Mouse (Mus musculus) liver, embryonic 12.5 days (tissue): ENCODE results near the gene Ccdc162. TPM values are rescaled to one million over a fixed set of nuclear protein-coding genes. Genes with fewer than 3 reads are reported as not detected.
"Not testable (repeated sequence)": the region's sequence is repeated elsewhere in the genome, so short reads cannot be mapped to it uniquely, and the experiment has no call there.

Experiments
- ATAC-seq: fragments of 200-750 bp; cut with Nextera tagmentation; 2 replicates; pipeline ENCODE4 v1.8.0; 2017; ENCODE audit warnings: moderate number of reproducible peaks, mild to moderate bottlenecking, moderate library complexity
- H3K27ac ChIP-seq: fragments of 300-500 bp; sonication (generic); 2 replicates; pipeline ENCODE4 v1.5.1; 2016; ENCODE audit warnings: mild to moderate bottlenecking
- H3K27me3 ChIP-seq: fragments of 300-500 bp; sonication (generic); replicated peaks from 2 replicates; pipeline ENCODE4 v1.6.1; 2016; ENCODE audit warnings: mild to moderate bottlenecking, moderate library complexity
- H3K36me3 ChIP-seq: fragments of 300-500 bp; sonication (generic); 2 replicates; pipeline ENCODE4 v1.6.1; 2016; ENCODE audit warnings: mild to moderate bottlenecking, moderate library complexity
- H3K4me1 ChIP-seq: fragments of 300-500 bp; sonication (generic); 2 replicates; pipeline ENCODE4 v1.6.1; 2016
- H3K4me2 ChIP-seq: fragments of 300-500 bp; sonication (generic); 2 replicates; pipeline ENCODE4 v1.6.1; 2016; ENCODE audit warnings: mild to moderate bottlenecking, moderate library complexity
- H3K4me3 ChIP-seq: fragments of 300-500 bp; sonication (generic); 2 replicates; pipeline ENCODE4 v1.5.1; 2016; ENCODE audit warnings: mild to moderate bottlenecking, moderate library complexity
- H3K9ac ChIP-seq: fragments of 300-500 bp; sonication (generic); 2 replicates; pipeline ENCODE4 v1.6.1; 2016; ENCODE audit warnings: mild to moderate bottlenecking, moderate library complexity
- H3K9me3 ChIP-seq: fragments of 300-500 bp; sonication (generic); replicated peaks from 2 replicates; pipeline ENCODE4 v1.6.1; 2016; ENCODE audit warnings: mild to moderate bottlenecking, moderate library complexity
- WGBS: fragments of 180-500 bp; shearing (Covaris S2); methylation state at CpG from one replicate; pipeline ENCODE4 v1.1.7; 2016; ENCODE audit not compliant: insufficient replicate concordance; 5-methylcytosine and 5-hydroxymethylcytosine counted together
- polyA plus RNA-seq: library from polyadenylated mRNA; unstranded; fragments of >200 nt; fragmentation: Nextera tagmentation; extraction: Ambion mirVana; gene quantifications from 2 replicates; pipeline ENCODE4 v1.2.1, GENCODE M21; 2016

The Ccdc162 gene
- polyA plus RNA-seq, 1 experiment from 2014 or later = 0.08 TPM

DNA sequence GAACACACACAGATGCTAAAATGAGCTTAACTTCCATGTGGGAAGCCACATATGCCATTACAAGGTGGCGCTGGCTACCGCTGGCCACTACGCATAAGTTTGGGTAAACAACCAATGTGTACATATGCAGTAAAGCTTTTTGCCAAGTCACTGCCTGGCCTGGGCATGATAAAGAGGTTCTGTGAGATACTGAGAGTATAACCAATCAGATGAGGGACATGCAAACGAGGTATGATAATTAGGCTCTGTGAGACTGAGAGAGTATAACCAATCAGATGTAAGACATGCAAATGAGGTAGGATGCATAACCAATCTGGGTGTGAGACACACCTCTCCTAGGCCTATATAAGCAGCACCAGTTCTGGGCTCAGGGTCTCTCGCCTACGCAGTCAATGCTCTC is 56.8 kb downstream of the Ccdc162 start:
- H3K36me3 ChIP-seq, H3K4me1 ChIP-seq, H3K4me2 ChIP-seq, H3K27ac ChIP-seq, H3K27me3 ChIP-seq, H3K4me3 ChIP-seq, H3K9ac ChIP-seq, H3K9me3 ChIP-seq, ATAC-seq: not testable (repeated sequence)
- WGBS = 80% methylated on average over 6 of the region's 6 CpGs

DNA sequence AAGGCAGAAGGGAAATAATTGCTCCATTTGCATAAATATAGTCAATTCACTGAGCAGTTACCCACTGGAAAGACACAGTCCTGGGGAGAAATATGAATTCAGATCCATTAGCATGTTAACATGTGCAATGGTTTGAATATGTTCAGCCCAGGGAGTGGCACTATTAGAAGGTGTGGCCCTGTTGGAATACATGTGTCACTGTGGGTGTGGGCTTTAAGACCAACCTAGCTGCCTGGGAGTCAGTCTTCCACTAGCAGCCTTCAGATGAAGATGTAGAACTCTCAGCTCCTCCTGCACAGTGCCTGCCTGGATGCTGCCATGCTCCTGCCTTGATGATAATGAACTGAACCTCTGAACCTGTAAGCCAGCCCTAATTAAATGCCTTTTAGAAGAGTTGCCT is 60.8 kb downstream of the Ccdc162 start:
- not testable (repeated sequence) for H3K4me3 ChIP-seq, H3K4me2 ChIP-seq, H3K9ac ChIP-seq, H3K4me1 ChIP-seq, H3K36me3 ChIP-seq, H3K27me3 ChIP-seq, H3K27ac ChIP-seq, H3K9me3 ChIP-seq, ATAC-seq

DNA sequence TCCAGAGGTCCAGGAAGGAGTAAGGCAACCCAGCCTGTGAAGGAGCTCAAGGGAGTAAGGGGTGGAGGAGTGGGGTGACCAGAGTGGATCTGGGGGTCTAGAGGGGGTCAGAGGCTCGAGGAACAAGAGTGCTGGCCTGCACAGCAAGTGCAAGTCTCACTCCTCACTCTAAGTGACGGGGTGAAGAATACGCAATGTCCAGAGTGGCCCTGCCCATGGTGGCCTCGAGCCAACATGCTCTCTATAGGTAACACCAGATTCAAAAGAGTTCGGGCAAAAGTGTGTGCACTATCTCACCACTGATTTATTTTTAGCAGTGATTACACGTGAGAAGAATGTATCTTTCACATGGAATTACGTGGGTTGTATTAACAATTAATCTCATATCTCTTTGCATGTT is 63.4 kb downstream of the Ccdc162 start:
- H3K27me3 ChIP-seq = no peaks in the 10 kb centered on the region
- WGBS = 60% methylated on average over 7 of the region's 7 CpGs
- no peak overlapping the region for H3K4me2 ChIP-seq
- no peak overlapping the region for H3K9ac ChIP-seq
- no peak overlapping the region for H3K27ac ChIP-seq
- no peaks in the 10 kb centered on the region for H3K4me1 ChIP-seq
- no peak for ATAC-seq
- no peak overlapping the region for H3K4me3 ChIP-seq
- no peaks in the 10 kb centered on the region for H3K9me3 ChIP-seq
- H3K36me3 ChIP-seq = no peaks in the 10 kb centered on the region

DNA sequence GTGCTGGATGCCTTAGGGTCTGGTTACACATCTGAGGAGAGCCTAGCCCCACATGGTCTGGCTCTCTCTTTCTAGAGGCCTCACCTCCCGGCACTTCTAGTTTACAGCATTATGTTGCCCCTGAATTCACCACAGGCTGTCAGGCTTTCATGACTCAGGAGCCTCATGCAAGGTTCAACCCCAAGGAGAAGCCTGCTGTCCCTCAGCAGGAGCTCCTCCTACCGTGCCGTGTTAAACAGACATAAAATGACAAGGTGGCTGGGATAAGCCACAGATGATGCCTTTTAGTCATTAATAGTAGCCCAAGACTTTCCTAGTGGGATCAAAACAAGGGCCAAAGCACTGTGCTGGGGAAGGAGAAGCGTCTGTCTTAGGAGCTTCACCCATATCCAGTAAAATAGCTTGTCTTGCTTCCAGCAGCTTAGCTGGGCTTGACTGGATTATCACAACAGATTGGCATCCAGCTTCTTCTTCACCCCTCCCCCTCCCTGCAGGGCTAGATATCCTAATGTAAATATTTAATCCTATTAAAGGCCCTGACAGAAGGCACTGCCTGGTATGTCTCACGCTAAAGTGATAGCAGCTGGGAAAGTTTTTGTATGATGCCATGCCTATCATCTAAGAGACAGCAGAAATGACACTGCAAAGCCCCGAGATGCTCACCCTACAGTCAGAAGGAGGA is 64.2 kb downstream of the Ccdc162 start:
- Histone ChIP-seq H3K4me3 (no peak overlapping the region), H3K4me2 (no peak overlapping the region), H3K27me3 (no peaks in the 10 kb centered on the region), H3K9me3 (no peaks in the 10 kb centered on the region), H3K27ac (no peak overlapping the region), H3K4me1 (no peaks in the 10 kb centered on the region), H3K9ac (no peak overlapping the region), H3K36me3 (no peaks in the 10 kb centered on the region)
- ATAC-seq = no peak
- 34% methylated on average over 6 of the region's 6 CpGs for WGBS

DNA sequence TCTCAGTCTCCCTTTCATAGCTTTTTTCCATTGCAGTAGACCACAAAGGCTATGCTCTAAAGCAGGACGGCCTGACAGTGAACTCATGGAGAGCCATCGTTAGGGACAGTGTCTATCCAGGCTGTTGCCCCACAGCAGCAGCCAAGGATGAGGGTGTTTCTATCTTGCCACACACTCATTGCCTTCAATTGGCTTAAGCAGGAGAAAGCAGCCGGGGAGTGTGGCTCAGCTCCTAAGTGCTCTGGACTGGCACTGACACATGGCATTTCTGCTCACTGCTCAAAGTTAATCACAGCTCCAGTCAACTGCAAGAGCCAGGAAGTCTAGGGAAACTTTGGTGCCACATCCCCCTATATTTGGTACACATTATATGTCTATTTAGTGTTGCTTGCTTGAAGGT is 64.9 kb downstream of the Ccdc162 start:
- WGBS = 71% methylated on average over 3 of the region's 3 CpGs

DNA sequence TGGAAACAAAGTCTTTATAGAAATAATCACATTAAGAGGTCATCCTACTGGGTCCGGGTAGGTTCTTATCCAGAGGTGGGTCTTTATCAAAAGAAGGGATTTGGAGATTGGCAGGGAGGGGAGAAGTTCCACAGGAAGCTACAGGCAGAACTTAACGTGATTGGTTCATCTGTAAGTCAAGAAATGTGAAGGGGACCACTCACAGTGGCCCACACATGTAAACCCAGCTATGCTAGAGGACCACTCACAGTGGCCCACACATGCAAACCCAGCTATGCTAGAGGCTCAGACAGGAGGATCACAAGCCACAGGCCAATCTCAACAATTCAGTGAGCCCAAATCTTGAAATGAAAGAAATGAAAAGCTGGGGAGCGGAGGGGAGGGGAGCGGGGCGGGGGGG is 67.2 kb downstream of the Ccdc162 start:
- WGBS = 68% methylated on average over 3 of the region's 5 CpGs
- Histone ChIP-seq H3K36me3 (no peaks in the 10 kb centered on the region), H3K9ac (no peak overlapping the region), H3K9me3 (no peaks in the 10 kb centered on the region), H3K4me1 (no peaks in the 10 kb centered on the region), H3K4me3 (no peak overlapping the region), H3K4me2 (no peak overlapping the region), H3K27ac (no peak overlapping the region), H3K27me3 (no peaks in the 10 kb centered on the region)
- no peak for ATAC-seq

More for the DNA sequence above, 64.9 kb downstream of the Ccdc162 start:
- Histone ChIP-seq H3K9me3 (no peaks in the 10 kb centered on the region), H3K4me1 (no peaks in the 10 kb centered on the region), H3K4me2 (no peak overlapping the region), H3K36me3 (no peaks in the 10 kb centered on the region), H3K4me3 (no peak overlapping the region), H3K27ac (no peak overlapping the region), H3K27me3 (no peaks in the 10 kb centered on the region), H3K9ac (no peak overlapping the region)
- ATAC-seq = no peak

DNA sequence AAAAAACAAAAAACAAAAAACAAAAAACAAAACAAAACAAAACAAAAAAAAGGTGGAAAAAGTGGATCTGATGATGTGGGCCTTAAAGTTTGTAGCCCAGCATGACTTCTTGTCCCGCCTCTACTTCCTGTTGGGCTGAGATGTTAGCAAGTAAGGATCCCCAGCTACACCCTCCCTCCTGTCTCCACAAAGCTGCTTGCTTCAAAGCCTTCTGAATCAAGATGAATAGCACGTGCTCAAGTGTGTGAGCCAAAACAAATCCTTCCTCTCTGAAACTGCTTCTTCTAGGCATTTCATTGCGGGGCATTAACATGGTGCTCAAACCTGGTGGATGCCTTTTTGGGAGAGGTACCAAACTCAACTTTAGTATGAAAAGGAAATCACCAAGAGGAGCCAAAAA is 77.7 kb downstream of the Ccdc162 start:
- Histone ChIP-seq H3K27ac (no peak overlapping the region), H3K4me1 (no peaks in the 10 kb centered on the region), H3K9me3 (no peaks in the 10 kb centered on the region), H3K4me3 (no peak overlapping the region), H3K27me3 (no peaks in the 10 kb centered on the region), H3K36me3 (no peaks in the 10 kb centered on the region), H3K9ac (no peak overlapping the region), H3K4me2 (no peak overlapping the region)
- no peak for ATAC-seq
- WGBS = 57% methylated on average over 3 of the region's 3 CpGs

DNA sequence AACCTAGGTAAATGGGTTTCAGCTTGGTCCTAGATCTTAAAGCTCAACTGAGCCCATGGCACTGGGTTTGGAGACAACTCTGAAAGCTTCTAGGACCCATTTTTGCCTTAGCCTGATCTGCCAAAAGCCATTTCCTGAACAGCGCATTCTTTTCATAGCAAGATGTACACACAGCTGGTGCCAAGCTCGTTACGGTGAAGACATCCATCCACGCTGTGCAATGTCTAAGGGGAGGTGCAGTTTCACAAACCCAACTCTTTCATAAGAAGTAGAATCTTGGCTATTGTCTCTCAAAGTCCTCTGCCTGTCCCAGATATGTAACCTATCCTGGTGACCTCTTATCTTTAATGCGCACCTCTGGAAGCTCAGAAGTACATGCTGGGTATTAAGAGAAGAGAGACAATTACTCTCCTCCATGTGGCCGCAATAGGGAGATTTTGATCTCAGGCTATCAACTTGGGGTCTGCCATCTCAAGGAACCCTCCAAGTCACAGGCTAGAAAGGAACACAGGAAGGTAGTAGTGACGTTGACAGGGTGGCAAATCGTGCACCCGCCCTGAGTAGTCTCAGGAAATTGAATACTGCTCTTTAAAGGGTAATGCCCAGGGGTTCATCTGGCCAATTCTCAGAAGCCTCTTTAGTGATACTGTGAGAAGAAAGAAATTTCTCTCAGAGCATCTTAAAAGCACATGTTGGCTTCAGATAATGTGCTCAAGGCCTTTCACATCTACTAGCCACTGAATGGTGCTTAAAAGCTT is 81.0 kb downstream of the Ccdc162 start:
- WGBS = 62% methylated on average over 9 of the region's 9 CpGs
- H3K4me2 ChIP-seq = no peak overlapping the region
- H3K9ac ChIP-seq = no peak overlapping the region
- ATAC-seq = no peak
- no peaks in the 10 kb centered on the region for H3K27me3 ChIP-seq
- H3K36me3 ChIP-seq = no peaks in the 10 kb centered on the region
- no peak overlapping the region for H3K4me3 ChIP-seq
- no peaks in the 10 kb centered on the region for H3K9me3 ChIP-seq
- no peaks in the 10 kb centered on the region for H3K4me1 ChIP-seq
- no peak overlapping the region for H3K27ac ChIP-seq

DNA sequence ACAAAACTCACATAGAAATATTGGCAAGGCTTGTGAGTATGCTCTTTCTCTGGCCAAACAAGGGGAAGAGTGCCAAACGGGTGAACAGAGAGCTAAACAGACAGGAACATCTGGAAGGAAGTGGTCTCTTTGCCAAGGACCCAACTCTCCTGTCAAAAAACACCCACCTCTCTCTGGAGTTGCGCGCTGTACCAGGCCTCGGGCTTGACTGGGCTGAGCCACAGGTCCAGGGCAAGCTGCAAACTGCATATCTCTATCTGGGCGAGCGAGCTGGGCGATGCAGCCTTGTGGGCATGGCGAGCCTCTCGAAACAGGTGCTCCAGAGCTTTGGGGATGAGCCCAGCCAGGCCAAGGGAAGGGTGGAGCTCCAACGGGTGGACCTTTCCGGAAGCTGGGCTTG is 82.6 kb downstream of the Ccdc162 start:
- no peak for ATAC-seq

DNA sequence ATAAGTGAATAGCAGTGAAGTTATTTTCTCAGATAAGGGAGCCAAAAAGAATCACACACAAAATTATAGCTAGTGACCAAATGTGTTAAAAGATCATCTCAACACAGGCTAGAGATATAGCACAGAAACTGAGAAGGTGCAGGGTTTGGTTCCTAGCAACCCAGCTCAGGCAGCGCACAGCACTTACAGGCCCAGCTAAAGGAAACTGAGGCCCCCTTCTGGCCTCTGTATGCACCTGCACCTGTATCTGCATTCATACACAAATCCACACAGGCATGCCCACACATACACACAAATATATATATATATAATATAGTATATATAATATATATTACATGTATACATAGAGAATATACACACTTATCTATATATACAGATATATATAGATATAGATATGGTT is 84.4 kb downstream of the Ccdc162 start:
- no peaks in the 10 kb centered on the region for H3K27me3 ChIP-seq
- no peak overlapping the region for H3K4me3 ChIP-seq
- H3K9ac ChIP-seq = no peak overlapping the region
- H3K27ac ChIP-seq = no peak overlapping the region
- H3K9me3 ChIP-seq = no peaks in the 10 kb centered on the region
- no peaks in the 10 kb centered on the region for H3K36me3 ChIP-seq
- 91% methylated on average over 1 of the region's 1 CpGs for WGBS
- no peaks in the 10 kb centered on the region for H3K4me1 ChIP-seq
- no peak overlapping the region for H3K4me2 ChIP-seq
- ATAC-seq = no peak

More for the DNA sequence above, 82.6 kb downstream of the Ccdc162 start:
- WGBS = 69% methylated on average over 11 of the region's 11 CpGs
- Histone ChIP-seq H3K9me3 (no peaks in the 10 kb centered on the region), H3K27me3 (no peaks in the 10 kb centered on the region), H3K36me3 (no peaks in the 10 kb centered on the region), H3K27ac (no peak overlapping the region), H3K4me1 (no peaks in the 10 kb centered on the region), H3K4me3 (no peak overlapping the region), H3K9ac (no peak overlapping the region), H3K4me2 (no peak overlapping the region)

DNA sequence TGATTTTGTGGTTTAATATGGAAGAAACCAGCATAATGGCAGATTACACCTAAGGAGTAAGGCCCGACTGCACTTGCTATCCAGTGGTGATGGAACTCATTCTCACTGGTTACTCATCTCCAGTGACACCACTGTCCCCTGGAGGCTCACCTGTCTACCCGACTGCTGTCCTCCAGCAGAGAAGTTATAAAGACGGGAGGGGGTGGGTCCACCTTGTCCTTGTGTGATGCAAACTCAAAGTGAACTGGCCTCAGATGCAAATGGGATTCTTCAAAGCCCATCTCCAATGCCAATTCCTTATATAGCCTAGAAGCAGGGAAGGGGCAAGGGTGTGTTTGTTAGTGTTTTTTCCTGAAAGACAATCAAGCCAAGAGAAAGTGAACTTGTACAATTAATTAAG is 89.4 kb downstream of the Ccdc162 start:
- no peak overlapping the region for H3K4me3 ChIP-seq
- WGBS = 57% methylated on average over 3 of the region's 3 CpGs
- H3K9ac ChIP-seq = no peak overlapping the region
- H3K27me3 ChIP-seq = no peaks in the 10 kb centered on the region
- ATAC-seq = no peak
- H3K36me3 ChIP-seq = no peaks in the 10 kb centered on the region
- no peak overlapping the region for H3K4me2 ChIP-seq
- H3K27ac ChIP-seq = no peak overlapping the region
- H3K4me1 ChIP-seq = no peaks in the 10 kb centered on the region
- H3K9me3 ChIP-seq = no peaks in the 10 kb centered on the region

DNA sequence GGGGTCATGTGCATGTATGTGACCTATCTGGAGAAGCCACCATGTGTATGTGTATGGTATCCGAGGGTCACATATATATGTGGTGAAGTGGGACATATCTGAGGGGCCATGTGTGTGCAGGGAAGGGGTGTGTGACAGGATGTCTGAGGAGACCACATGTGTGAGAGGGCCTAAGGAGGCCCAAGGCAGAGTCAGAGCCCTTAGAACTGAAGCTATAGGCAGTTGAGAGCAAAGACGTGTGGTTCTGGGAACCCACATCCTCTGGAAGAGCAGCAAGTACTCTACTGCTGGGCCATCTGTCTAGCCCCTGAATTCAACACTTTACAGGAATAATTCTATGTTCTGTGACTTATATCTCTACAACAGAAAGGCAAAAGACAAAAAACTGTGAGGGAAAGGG is 96.4 kb downstream of the Ccdc162 start:
- Histone ChIP-seq H3K4me1 (no peaks in the 10 kb centered on the region), H3K4me2 (no peak overlapping the region), H3K4me3 (no peak overlapping the region), H3K9me3 (no peaks in the 10 kb centered on the region), H3K9ac (no peak overlapping the region), H3K27me3 (no peaks in the 10 kb centered on the region), H3K36me3 (no peaks in the 10 kb centered on the region), H3K27ac (no peak overlapping the region)
- no peak for ATAC-seq
- WGBS = 65% methylated on average over 2 of the region's 2 CpGs

DNA sequence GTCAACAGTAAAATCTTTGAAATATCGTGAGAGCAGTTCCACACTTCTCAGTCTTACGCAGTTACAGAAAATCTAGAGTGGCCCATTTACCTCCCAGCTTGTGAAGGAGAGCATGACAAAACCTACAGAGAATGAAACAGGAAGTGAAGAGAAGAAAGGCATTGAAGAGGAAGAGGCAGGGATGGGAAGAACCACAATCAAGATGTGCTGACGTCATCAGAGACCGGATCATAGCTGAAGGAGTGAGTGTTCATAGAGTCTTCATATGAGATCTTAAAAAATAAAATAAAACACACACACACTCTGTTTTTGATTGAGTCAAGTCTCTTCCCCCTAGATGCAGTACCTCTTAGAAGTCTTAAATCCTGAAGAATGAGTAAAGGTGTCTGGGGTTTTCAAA is 100.9 kb downstream of the Ccdc162 start:
- H3K36me3 ChIP-seq = no peaks in the 10 kb centered on the region
- no peak overlapping the region for H3K27ac ChIP-seq
- ATAC-seq = no peak
- H3K9me3 ChIP-seq = no peaks in the 10 kb centered on the region
- H3K4me1 ChIP-seq = no peaks in the 10 kb centered on the region
- H3K27me3 ChIP-seq = no peaks in the 10 kb centered on the region
- no peak overlapping the region for H3K4me2 ChIP-seq
- H3K9ac ChIP-seq = no peak overlapping the region
- 53% methylated on average over 4 of the region's 4 CpGs for WGBS
- no peak overlapping the region for H3K4me3 ChIP-seq
